Mouse (Mus musculus) gastrocnemius, postnatal 25 days (tissue): ENCODE results near the gene Ankrd50. TPM values are rescaled to one million over a fixed set of nuclear protein-coding genes. Genes with fewer than 3 reads are reported as not detected.
A peak's percentile ranks its signal among the peaks of the same experiment; 100 is the strongest.

Source experiments
- DNase-seq: peaks from one replicate; pipeline ENCODE4 v3.0.0; 2022
- total RNA-seq, 2 experiments: library from RNA; stranded (reverse); gene quantifications; 1 replicate in 1 of 2; 2 replicates in 1 of 2; pipeline ENCODE4 v1.2.3; 2021

Gene Ankrd50
- total RNA-seq, 2 experiments from 2014 or later = 8.7 to 13.9 TPM

- DNase-seq = no peak
These were observed 18.5 kb downstream of the Ankrd50 start for GRCm38 (mm10) chr3:38466139-38466538.

- DNase-seq = no peak
These were observed 21.5 kb downstream of the Ankrd50 start for GRCm38 (mm10) chr3:38463149-38463548.

- DNase-seq = no peak
These were observed 22.9 kb downstream of the Ankrd50 start for GRCm38 (mm10) chr3:38461742-38462141.

GRCm38 (mm10) chr3:38460250-38460624 is 24.4 kb downstream of the Ankrd50 start:
- DNase-seq = no peak

- DNase-seq = no peak
These were observed 25.0 kb downstream of the Ankrd50 start for GRCm38 (mm10) chr3:38459507-38460249.

GRCm38 (mm10) chr3:38457041-38457440 is 27.6 kb downstream of the Ankrd50 start:
- DNase-seq = no peak

- DNase-seq = no peak
These were observed 32.4 kb downstream of the Ankrd50 start for GRCm38 (mm10) chr3:38452199-38452598.

GRCm38 (mm10) chr3:38446586-38446985 is 38.1 kb downstream of the Ankrd50 start:
- DNase-seq = no peak

- no peak for DNase-seq
These were observed 40.8 kb downstream of the Ankrd50 start for GRCm38 (mm10) chr3:38443875-38444274.

- DNase-seq = peak; percentile 12
These were observed 44.1 kb downstream of the Ankrd50 start for GRCm38 (mm10) chr3:38440564-38440991.

- no peak for DNase-seq
These were observed 48.0 kb downstream of the Ankrd50 start for GRCm38 (mm10) chr3:38436596-38436995.

GRCm38 (mm10) chr3:38435828-38436227 is 48.8 kb downstream of the Ankrd50 start:
- DNase-seq = no peak

GRCm38 (mm10) chr3:38434486-38434885 is 50.2 kb downstream of the Ankrd50 start:
- no peak for DNase-seq

- DNase-seq = no peak
These were observed 50.9 kb downstream of the Ankrd50 start for GRCm38 (mm10) chr3:38433495-38434464.

GRCm38 (mm10) chr3:38431461-38431860 is 53.2 kb downstream of the Ankrd50 start:
- DNase-seq = no peak

GRCm38 (mm10) chr3:38431042-38431441 is 53.6 kb downstream of the Ankrd50 start:
- no peak for DNase-seq

- DNase-seq = no peak
These were observed 57.4 kb downstream of the Ankrd50 start for GRCm38 (mm10) chr3:38427200-38427599.

GRCm38 (mm10) chr3:38423966-38424365 is 60.7 kb downstream of the Ankrd50 start:
- DNase-seq = no peak

- DNase-seq = no peak
These were observed 64.7 kb downstream of the Ankrd50 start for GRCm38 (mm10) chr3:38419896-38420295.

GRCm38 (mm10) chr3:38415292-38415930 is 69.2 kb downstream of the Ankrd50 start:
- no peak for DNase-seq
